Mouse (Mus musculus): ENCODE data around the gene Tal1. TPM values are rescaled to one million over a fixed set of nuclear protein-coding genes. Genes with fewer than 3 reads are reported as not detected.

Tal1 gene
- polyA plus RNA-seq, 1 experiment from 2014 or later: 1.4 TPM

DNA sequence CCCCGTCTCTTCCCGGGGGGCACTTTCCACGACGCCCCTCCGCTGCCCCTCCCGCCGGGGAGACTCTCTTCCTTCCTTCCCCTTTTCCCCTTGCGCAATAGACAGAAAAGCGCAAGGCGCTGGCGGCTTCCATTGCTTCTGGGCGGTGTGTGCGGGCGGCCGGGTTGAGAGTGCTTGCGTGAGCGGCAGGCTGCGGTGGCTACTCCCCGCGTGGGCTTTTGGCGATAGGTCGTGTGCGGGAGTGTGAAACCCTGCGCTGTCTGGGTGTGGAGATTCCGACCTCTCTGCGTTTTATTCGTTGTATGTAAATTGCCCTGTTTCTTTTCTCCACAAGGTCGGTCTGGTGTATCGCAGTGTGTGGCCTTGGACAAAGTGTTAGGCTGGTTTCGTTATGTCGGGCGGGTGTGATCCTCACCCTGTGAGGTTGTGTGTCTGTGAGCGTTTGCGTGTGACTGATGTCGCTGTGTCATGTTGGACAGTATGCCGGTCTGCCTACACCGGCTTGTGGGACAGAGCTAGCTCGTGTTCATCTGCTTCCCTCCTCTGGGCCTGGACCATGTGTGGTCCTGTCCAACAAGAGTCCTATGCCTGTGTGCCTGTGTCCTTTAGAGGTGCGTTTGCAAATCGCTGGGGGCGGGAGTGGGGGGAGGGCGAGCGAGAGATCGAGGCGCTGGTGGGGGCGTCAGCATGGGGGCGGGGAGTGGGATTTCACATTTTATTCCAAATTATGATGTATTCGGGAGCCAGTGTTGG, 871 bp downstream of the Tal1 start:
- peak overlapping the region; percentile 55 for H3K27ac ChIP-seq

DNA sequence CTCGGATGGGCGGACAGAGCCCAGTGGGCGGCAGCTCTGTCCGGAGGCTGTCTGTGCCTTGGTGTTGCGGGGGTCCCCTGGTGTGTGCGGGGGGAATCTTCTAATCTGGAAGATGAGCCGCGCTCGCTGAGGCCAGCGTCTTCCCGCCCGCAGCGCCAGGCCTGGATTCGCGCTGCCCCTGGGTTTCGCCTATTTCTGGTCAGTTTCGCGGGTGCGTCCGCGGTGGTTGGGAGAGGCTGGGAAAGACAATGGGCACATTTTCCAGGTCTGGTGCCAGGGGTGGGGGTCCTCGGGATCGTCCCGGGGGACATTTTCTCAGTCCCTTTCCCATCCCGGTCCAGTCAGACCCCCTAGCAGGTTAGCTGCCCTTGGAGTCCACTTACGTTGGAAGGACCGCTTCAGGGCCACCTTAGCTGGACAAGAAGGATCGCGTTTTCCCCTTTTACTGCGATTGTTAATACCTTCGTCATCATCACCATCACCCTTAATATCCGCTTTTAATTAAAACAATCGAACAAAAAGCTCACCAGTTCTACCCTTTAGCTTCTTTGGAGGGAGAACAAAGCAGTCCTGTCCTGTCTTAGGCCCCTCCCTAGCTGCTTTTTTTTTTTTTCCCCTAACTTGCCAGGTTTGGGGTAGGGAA, 1.6 kb downstream of the Tal1 start:
- no peak overlapping the region for H3K9ac ChIP-seq

More for the DNA sequence above, 871 bp downstream of the Tal1 start:
- under 1% methylated on average over 48 of the region's 48 CpGs for WGBS
- H3K27me3 ChIP-seq: peaks cover 99% of the 10 kb centered on the region
- H3K4me1 ChIP-seq: peaks cover 16% of the 10 kb centered on the region
- peak overlapping the region; percentile 40 for H3K4me3 ChIP-seq
- ATAC-seq (ENCODE audit: insufficient number of reproducible peaks, insufficient read depth, low FRiP score, low TSS enrichment, low read depth): no peak
- H3K9ac ChIP-seq: peak overlapping the region; percentile 57
- no peaks in the 10 kb centered on the region for H3K9me3 ChIP-seq
- peak overlapping the region; percentile 64 for H3K4me2 ChIP-seq
- H3K36me3 ChIP-seq: no peaks in the 10 kb centered on the region

DNA sequence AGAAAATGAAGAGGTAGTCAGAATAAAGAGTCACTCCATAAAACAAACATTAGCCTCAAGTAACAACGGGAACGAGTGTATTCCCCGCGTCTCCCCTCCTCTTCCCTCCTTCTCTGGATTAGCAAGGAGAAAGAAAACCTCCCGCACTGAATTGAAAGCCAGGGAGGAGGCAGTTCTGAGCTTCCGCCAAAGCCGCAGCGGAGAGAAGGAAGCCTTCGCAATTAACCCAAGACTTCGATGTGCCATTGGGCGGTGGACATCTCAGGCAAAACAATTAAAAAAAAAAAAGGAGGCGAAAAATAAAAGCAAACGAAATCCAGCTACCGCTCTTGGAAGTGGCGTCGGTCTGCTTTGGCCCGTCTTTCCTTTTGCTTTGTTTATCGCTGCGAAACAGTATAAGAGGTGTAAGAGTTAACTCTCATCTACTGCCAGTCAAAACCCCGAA, 2.1 kb downstream of the Tal1 start:
- Histone ChIP-seq H3K27ac (no peak overlapping the region), H3K36me3 (no peaks in the 10 kb centered on the region), H3K4me1 (peaks cover 16% of the 10 kb centered on the region), H3K9me3 (no peaks in the 10 kb centered on the region), H3K27me3 (peaks cover 99% of the 10 kb centered on the region), H3K4me3 (peak overlapping the region; percentile 40), H3K4me2 (no peak overlapping the region), H3K9ac (no peak overlapping the region)
- no peak for ATAC-seq (ENCODE audit: insufficient number of reproducible peaks, insufficient read depth, low FRiP score, low TSS enrichment, low read depth)
- WGBS: under 1% methylated on average over 20 of the region's 20 CpGs

More for the DNA sequence above, 1.6 kb downstream of the Tal1 start:
- no peaks in the 10 kb centered on the region for H3K36me3 ChIP-seq
- under 1% methylated on average over 33 of the region's 33 CpGs for WGBS
- H3K4me2 ChIP-seq: peak overlapping the region; percentile 64; the same call in 1 of the 2 replicates
- peaks cover 12% of the 10 kb centered on the region for H3K4me1 ChIP-seq
- no peak for ATAC-seq (ENCODE audit: insufficient number of reproducible peaks, insufficient read depth, low FRiP score, low TSS enrichment, low read depth)
- no peaks in the 10 kb centered on the region for H3K9me3 ChIP-seq
- peaks cover 99% of the 10 kb centered on the region for H3K27me3 ChIP-seq
- H3K27ac ChIP-seq: no peak overlapping the region
- peak overlapping the region; percentile 40 for H3K4me3 ChIP-seq

DNA sequence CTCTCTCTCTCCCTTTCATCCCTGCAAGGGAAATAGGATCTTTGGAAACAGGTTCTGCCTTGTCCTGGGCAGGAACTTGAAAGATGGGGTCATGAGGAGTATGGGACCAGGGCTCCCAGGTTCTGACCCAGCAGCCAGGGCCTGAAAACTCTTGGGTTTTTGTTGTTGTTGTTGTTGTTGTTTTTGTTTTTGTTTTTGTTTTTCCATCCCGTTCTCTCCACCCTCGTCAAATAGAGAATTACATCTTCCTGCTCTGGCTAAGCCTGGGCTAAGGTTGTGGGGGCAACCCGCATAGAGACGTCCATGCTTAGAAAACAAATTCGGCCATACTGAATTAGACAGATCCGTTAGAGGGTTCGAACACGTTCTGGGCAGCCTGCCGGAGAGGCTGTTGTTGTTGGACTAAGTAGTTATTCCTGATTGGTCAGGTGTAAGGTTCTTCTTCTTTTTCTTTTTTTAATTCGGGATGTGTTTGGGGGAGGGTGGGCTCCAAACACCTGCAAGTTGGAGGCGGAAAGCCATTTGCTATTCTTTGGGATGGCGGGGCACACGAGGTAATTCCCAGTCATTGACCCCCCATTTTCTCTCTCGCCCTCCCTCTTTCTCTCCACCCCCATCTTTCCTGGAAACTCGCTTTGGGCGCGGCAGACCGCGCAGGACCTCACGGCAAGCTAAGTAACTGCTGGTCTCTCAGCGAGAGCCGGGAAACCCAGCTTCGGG, 2.8 kb downstream of the Tal1 start:
- H3K4me2 ChIP-seq: no peak overlapping the region
- H3K27ac ChIP-seq: no peak overlapping the region

DNA sequence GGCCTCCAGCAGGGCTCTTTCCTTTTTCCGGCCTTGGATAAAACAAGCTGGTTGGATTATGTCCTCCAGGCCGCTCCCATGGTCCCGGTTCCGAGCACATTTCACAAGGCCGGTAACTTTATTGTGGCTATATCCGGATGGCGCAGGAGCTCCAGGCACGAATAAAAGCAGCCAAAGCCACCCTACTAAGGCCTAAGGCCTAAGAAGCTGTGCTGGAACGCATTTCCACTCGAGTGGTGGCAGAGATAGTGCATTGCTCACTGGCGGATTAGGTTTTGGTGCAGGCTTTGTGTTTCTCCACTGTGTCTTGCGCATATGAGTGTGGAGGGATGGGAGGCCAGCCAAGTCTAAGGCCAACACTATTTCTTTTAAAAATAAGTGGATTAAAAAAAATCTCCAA, 3.6 kb downstream of the Tal1 start:
- Histone ChIP-seq H3K9ac (no peak overlapping the region), H3K4me1 (peaks cover 18% of the 10 kb centered on the region), H3K4me2 (no peak overlapping the region), H3K27ac (no peak overlapping the region), H3K27me3 (peaks cover 99% of the 10 kb centered on the region), H3K4me3 (peak overlapping the region; percentile 20; the same call in 1 of the 2 replicates), H3K9me3 (no peaks in the 10 kb centered on the region), H3K36me3 (no peaks in the 10 kb centered on the region)
- 4% methylated on average over 12 of the region's 12 CpGs for WGBS
- ATAC-seq (ENCODE audit: insufficient number of reproducible peaks, insufficient read depth, low FRiP score, low TSS enrichment, low read depth): no peak

More for the DNA sequence above, 2.8 kb downstream of the Tal1 start:
- H3K36me3 ChIP-seq: no peaks in the 10 kb centered on the region
- peaks cover 99% of the 10 kb centered on the region for H3K27me3 ChIP-seq
- H3K4me3 ChIP-seq: 0 out of 2 replicates have a peak overlapping the region, but pooled peaks have one; percentile 16
- no peak overlapping the region for H3K9ac ChIP-seq
- H3K9me3 ChIP-seq: no peaks in the 10 kb centered on the region
- peaks cover 18% of the 10 kb centered on the region for H3K4me1 ChIP-seq
- WGBS: under 1% methylated on average over 23 of the region's 23 CpGs
- ATAC-seq (ENCODE audit: insufficient number of reproducible peaks, insufficient read depth, low FRiP score, low TSS enrichment, low read depth): no peak

DNA sequence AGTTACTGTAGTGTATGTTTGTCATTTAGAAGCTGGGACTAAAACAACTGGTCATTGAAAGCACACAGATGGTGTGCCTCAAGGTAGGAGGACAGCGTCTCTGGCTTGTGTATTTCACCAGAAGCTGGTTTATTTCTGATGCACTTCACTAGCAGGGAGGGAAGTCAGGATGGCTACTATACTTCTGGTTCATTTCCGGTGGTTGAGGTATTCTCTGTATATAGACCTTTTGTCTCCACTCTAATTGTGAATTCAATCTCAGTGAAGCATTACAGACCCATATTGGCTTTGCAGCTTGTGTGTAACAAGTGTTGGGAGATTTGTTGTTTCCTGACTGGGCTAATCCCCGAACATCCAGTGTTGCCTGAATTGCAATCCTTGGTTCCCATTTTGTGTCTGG, 4.5 kb downstream of the Tal1 start:
- 14% methylated on average over 3 of the region's 3 CpGs for WGBS
- H3K27ac ChIP-seq: no peak overlapping the region
- no peak overlapping the region for H3K9ac ChIP-seq
- no peaks in the 10 kb centered on the region for H3K36me3 ChIP-seq
- no peaks in the 10 kb centered on the region for H3K9me3 ChIP-seq
- H3K4me3 ChIP-seq: no peak overlapping the region
- ATAC-seq (ENCODE audit: insufficient number of reproducible peaks, insufficient read depth, low FRiP score, low TSS enrichment, low read depth): no peak
- H3K4me2 ChIP-seq: no peak overlapping the region
- peaks cover 99% of the 10 kb centered on the region for H3K27me3 ChIP-seq
- peaks cover 18% of the 10 kb centered on the region for H3K4me1 ChIP-seq

DNA sequence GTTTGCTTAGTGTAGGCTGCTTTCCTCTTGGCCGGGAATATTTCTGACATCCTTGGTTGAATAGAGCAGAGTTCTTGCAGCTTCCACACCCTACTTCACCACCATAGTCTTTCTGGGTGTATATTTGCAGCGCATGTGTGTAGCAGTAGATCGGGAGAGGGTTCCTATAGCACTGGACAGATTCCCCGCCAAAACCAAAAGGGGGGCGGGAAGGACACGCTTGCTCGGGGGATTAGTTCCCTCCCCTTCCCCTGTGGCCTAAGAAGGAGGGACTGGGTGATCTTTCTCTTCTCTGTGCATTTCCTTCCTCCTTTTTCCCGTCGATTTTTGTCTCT, 6.3 kb downstream of the Tal1 start:
- Histone ChIP-seq H3K36me3 (no peaks in the 10 kb centered on the region), H3K9me3 (no peaks in the 10 kb centered on the region), H3K27ac (no peak overlapping the region), H3K4me3 (peak overlapping the region; percentile 57), H3K27me3 (peaks cover 97% of the 10 kb centered on the region), H3K4me2 (peak overlapping the region; percentile 98), H3K4me1 (peaks cover 10% of the 10 kb centered on the region), H3K9ac (peak overlapping the region; percentile 64)
- under 1% methylated on average over 9 of the region's 9 CpGs for WGBS
- no peak for ATAC-seq (ENCODE audit: insufficient number of reproducible peaks, insufficient read depth, low FRiP score, low TSS enrichment, low read depth)

DNA sequence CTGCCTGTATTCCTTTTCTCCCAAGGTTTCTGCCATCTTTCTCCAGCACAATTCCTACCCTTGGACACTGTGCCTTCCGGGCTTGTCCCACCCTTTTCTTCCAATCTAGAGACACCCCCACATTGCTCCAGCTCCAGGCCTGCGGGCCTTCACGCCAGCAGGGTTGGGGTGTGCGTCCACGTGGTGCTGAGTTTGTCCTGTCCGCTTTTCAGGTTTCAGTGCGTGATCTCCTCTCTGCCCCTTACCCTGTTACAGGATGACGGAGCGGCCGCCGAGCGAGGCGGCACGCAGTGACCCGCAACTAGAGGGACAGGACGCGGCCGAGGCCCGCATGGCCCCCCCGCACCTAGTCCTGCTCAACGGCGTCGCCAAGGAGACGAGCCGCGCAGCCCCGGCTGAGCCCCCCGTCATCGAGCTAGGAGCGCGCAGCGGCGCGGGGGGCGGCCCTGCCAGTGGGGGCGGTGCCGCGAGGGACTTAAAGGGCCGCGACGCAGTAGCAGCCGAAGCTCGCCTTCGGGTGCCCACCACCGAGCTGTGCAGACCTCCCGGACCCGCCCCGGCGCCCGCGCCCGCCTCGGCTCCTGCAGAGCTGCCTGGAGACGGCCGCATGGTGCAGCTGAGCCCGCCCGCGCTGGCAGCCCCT, 6.8 kb downstream of the Tal1 start:
- Histone ChIP-seq H3K9me3 (no peaks in the 10 kb centered on the region), H3K9ac (peak overlapping the region; percentile 64), H3K4me2 (peak overlapping the region; percentile 98), H3K27me3 (peaks cover 96% of the 10 kb centered on the region), H3K4me1 (peaks cover 10% of the 10 kb centered on the region), H3K36me3 (no peaks in the 10 kb centered on the region), H3K4me3 (peak overlapping the region; percentile 57), H3K27ac (no peak overlapping the region)
- under 1% methylated on average over 47 of the region's 58 CpGs for WGBS
- ATAC-seq (ENCODE audit: insufficient number of reproducible peaks, insufficient read depth, low FRiP score, low TSS enrichment, low read depth): peak; percentile 80

DNA sequence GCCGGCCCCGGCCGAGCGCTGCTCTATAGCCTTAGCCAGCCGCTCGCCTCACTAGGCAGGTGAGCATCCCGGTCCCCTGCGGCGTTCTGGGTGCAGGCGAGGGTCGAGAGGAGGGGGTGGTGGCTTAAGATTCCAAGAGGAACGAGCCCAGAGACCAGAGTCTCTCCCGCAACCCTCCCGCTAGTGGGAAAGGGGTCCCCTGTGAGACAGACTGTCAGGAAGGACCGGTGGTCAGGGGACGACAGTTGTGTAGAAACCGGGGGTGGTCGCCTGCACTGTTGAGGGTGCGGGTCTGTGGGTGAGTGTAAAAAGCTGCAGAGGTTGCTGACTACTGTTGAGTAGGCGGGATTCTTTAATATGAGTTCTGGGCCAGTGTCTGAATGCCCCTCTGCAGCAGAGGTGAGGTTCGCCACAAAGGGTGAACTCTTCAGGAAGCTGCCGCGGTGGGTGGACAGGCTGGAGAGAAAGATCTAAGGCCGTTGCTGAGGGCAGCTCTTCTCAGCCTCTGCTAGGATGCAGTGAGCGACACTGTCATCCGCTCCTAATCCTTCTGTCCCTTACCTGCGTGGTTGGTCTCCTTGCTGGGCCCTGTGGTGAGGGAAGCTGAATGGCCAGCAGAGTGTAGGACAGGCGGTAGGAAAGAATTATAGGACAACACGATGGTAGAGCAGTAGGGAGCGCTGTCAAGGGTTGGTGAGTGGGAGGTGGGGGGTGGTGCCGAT, 7.5 kb downstream of the Tal1 start:
- no peak for ATAC-seq (ENCODE audit: insufficient number of reproducible peaks, insufficient read depth, low FRiP score, low TSS enrichment, low read depth)
- Histone ChIP-seq H3K4me3 (peak overlapping the region; percentile 57), H3K4me1 (peaks cover 10% of the 10 kb centered on the region), H3K27ac (no peak overlapping the region), H3K27me3 (peaks cover 96% of the 10 kb centered on the region), H3K9me3 (no peaks in the 10 kb centered on the region), H3K4me2 (peak overlapping the region; percentile 98), H3K9ac (peak overlapping the region; percentile 64), H3K36me3 (no peaks in the 10 kb centered on the region)
- 4% methylated on average over 30 of the region's 31 CpGs for WGBS

DNA sequence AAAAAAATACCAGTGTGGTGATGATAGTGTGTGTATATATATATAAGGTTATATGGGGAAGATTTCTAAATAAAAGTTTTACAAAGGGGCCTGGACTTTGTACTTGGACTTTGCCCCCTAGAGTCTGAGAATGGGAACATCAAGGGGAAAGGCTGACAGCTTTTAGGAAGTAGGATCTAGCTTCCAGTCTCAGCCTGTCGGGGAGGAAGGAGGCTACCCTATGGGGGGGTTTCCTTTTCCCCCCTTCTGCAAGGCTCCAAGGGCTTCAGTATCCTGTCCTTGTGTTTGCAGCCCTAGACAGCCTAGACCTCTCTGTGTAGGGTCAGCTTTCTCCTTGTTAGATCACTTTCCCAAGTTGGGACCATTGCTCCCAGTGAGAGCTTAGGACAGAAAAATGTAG, 15.4 kb downstream of the Tal1 start:
- Histone ChIP-seq H3K4me2 (no peak overlapping the region), H3K4me1 (no peaks in the 10 kb centered on the region), H3K9ac (no peak overlapping the region), H3K36me3 (no peaks in the 10 kb centered on the region), H3K9me3 (no peaks in the 10 kb centered on the region), H3K4me3 (no peak overlapping the region), H3K27ac (no peak overlapping the region), H3K27me3 (peaks cover 27% of the 10 kb centered on the region)
- WGBS: 31% methylated on average over 1 of the region's 1 CpGs
- no peak for ATAC-seq (ENCODE audit: insufficient number of reproducible peaks, insufficient read depth, low FRiP score, low TSS enrichment, low read depth)

DNA sequence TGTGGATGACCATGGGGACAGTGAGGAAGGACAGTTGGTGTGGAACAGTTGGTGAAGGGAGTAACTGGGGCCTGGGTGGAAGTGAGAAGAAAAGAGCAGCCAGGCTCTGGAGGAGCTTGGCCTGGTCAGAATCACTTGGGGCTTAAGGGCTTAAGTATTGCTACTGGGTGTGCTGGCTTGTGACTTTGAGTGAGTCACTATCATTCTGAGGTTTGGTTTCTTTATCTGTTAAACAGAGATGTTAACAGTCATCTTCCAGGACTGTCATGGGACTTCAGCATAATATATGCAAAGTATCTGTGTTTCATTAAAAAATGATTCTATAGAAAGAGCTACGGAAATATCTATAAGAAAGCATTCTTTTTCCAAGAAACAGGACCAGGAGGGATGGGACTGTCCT, 18.6 kb downstream of the Tal1 start:
- Histone ChIP-seq H3K9me3 (no peaks in the 10 kb centered on the region), H3K27ac (no peak overlapping the region), H3K4me3 (no peak overlapping the region), H3K4me1 (no peaks in the 10 kb centered on the region), H3K4me2 (no peak overlapping the region), H3K27me3 (no peaks in the 10 kb centered on the region), H3K9ac (no peak overlapping the region), H3K36me3 (no peaks in the 10 kb centered on the region)
- ATAC-seq (ENCODE audit: insufficient number of reproducible peaks, insufficient read depth, low FRiP score, low TSS enrichment, low read depth): no peak
- WGBS: 76% methylated on average over 1 of the region's 1 CpGs
